Mouse (Mus musculus): ENCODE measurements at regions not wholly inside any gene's neighbourhood (a gene's known extent, or its start where the extent isn't known, plus 50 kb on each side); places are given as distances from the start of the nearest gene placed in this dataset.

DNA sequence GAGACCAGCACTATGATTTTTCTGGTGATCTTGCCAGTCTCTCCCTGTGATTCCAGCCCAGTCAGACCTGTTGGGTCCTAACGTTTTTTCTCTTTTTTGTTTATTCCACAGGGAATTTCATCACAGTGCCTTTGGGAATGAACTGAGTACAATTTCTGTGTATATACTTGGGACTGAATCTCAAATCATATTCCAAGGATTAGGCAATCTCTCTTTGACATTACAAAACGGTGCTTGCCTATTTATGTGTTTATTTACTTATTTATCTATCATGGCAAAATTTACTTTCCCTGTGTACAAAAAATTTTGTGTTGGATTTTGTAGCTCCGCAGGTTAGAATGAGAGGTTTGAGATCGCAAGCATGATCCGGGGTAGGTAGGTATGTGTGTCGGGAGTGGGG, 189.2 kb upstream of the Kbtbd8 start:
- H3K4me1 ChIP-seq (ENCODE audit: control insufficient read depth, insufficient read depth, low read length) = no peaks in the 10 kb centered on the region
- H3K4me3 ChIP-seq (ENCODE audit: low read depth, low read length) = no peak overlapping the region
- H3K27ac ChIP-seq (ENCODE audit: low read length) = no peak overlapping the region
- no peak for ATAC-seq
- WGBS = 90% methylated on average over 6 of the region's 6 CpGs
- H3K4me2 ChIP-seq (ENCODE audit: low read length) = no peak overlapping the region
- H3K9ac ChIP-seq (ENCODE audit: low read depth, low read length) = no peak overlapping the region
- H3K36me3 ChIP-seq (ENCODE audit: control insufficient read depth, insufficient read depth, low read length) = no peaks in the 10 kb centered on the region
- H3K9me3 ChIP-seq (replicated peaks; ENCODE audit: control insufficient read depth, low read length, poor library complexity, severe bottlenecking) = no peaks in the 10 kb centered on the region
- H3K27me3 ChIP-seq (ENCODE audit: control insufficient read depth, insufficient read depth, low read depth, low read length) = no peaks in the 10 kb centered on the region

DNA sequence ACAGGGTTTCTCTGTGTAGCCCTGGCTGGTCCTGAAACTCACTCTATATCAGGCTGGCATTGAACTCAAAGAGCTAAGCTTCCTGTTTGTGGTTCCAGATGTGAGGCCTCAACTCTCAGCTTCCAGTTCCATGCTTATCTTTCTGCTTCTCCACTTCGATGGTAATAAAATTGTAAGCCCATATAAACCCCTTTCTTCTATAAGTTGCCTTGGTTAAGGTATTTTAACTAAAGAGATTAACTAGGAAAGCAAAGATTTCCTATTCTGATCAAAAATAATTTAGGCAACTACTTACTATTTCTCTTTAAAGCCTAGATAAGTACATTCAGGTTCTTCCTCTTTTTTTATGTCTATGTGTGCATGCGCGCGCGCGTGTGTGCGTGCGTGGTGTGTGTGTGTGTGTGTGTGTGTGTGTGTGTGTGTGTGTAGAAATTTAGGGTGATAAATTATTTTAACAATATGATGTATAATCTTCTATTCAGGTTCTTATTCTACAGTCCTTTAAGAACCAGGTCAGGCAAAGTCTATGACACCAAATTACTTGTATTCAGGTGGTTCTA, 190.3 kb upstream of the Kbtbd8 start:
- no peak for ATAC-seq
- Histone ChIP-seq H3K9me3 (replicated peaks; ENCODE audit: control insufficient read depth, low read length, poor library complexity, severe bottlenecking) (no peaks in the 10 kb centered on the region), H3K27me3 (ENCODE audit: control insufficient read depth, insufficient read depth, low read depth, low read length) (no peaks in the 10 kb centered on the region), H3K9ac (ENCODE audit: low read depth, low read length) (no peak overlapping the region), H3K27ac (ENCODE audit: low read length) (no peak overlapping the region), H3K4me1 (ENCODE audit: control insufficient read depth, insufficient read depth, low read length) (no peaks in the 10 kb centered on the region), H3K4me3 (ENCODE audit: low read depth, low read length) (no peak overlapping the region), H3K36me3 (ENCODE audit: control insufficient read depth, insufficient read depth, low read length) (no peaks in the 10 kb centered on the region), H3K4me2 (ENCODE audit: low read length) (no peak overlapping the region)
- WGBS = 96% methylated on average over 8 of the region's 8 CpGs

DNA sequence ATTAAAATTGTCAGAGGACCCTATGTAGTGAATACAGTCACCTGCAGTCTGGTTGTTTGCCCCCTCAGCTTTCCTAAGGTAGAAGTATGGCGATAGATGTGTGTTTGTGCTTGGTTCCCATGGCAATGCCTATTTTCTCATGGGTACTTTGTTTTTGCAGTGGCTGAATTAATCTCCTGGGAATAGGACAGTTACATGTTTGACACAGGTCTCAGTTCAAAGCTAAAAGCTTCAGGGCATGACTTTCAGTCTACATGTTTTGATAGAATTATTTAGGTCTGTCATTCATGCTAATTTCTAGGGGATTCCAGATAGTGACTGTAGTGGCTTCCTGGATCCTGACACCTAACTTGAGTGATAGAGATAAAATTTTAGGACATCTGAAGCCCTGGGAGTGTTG, 191.6 kb upstream of the Kbtbd8 start:
- no peaks in the 10 kb centered on the region for H3K9me3 ChIP-seq (replicated peaks; ENCODE audit: control insufficient read depth, low read length, poor library complexity, severe bottlenecking)
- no peak overlapping the region for H3K4me3 ChIP-seq (ENCODE audit: low read depth, low read length)
- 69% methylated on average over 1 of the region's 1 CpGs for WGBS
- H3K27me3 ChIP-seq (ENCODE audit: control insufficient read depth, insufficient read depth, low read depth, low read length) = no peaks in the 10 kb centered on the region
- H3K4me1 ChIP-seq (ENCODE audit: control insufficient read depth, insufficient read depth, low read length) = no peaks in the 10 kb centered on the region
- ATAC-seq = no peak
- no peaks in the 10 kb centered on the region for H3K36me3 ChIP-seq (ENCODE audit: control insufficient read depth, insufficient read depth, low read length)
- no peak overlapping the region for H3K4me2 ChIP-seq (ENCODE audit: low read length)
- H3K27ac ChIP-seq (ENCODE audit: low read length) = no peak overlapping the region
- no peak overlapping the region for H3K9ac ChIP-seq (ENCODE audit: low read depth, low read length)

DNA sequence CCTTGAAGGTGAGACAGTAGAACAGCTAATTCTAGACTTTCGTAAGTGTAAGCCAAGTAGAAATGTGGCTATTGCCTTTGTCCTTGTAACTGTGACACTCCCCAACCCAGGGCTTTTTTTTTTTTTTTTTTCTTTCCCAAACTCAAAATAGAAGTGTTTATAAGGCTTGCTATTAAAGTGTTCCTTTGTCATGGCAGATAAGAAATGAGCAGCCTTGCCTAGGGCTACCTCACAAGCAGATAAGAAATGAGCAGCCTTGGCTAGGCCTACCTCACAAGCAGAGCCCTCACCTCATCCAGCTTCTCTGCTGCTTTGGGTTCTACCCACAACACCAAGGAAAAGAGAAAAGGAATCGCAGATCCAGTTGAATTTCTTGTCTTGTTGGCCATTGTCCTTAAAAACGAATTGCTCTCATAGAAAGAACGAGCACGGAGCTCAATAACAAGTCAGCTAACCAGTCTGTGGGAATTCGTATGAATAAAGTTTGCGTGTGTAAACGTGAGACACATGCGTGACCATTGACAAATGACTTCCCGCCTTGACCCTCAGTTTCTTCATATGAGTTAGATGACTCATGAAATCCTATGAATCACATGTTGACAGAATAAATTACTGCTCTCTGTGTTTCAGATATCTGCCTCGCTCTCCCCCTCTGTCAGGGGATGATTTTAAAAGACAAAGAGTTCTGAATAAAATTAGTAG, 192.6 kb upstream of the Kbtbd8 start:
- H3K4me2 ChIP-seq (ENCODE audit: low read length) = no peak overlapping the region
- no peak overlapping the region for H3K27ac ChIP-seq (ENCODE audit: low read length)
- no peaks in the 10 kb centered on the region for H3K9me3 ChIP-seq (replicated peaks; ENCODE audit: control insufficient read depth, low read length, poor library complexity, severe bottlenecking)
- WGBS = 93% methylated on average over 11 of the region's 11 CpGs
- H3K4me3 ChIP-seq (ENCODE audit: low read depth, low read length) = no peak overlapping the region
- H3K9ac ChIP-seq (ENCODE audit: low read depth, low read length) = no peak overlapping the region
- ATAC-seq = no peak
- H3K27me3 ChIP-seq (ENCODE audit: control insufficient read depth, insufficient read depth, low read depth, low read length) = no peaks in the 10 kb centered on the region
- no peaks in the 10 kb centered on the region for H3K36me3 ChIP-seq (ENCODE audit: control insufficient read depth, insufficient read depth, low read length)
- no peaks in the 10 kb centered on the region for H3K4me1 ChIP-seq (ENCODE audit: control insufficient read depth, insufficient read depth, low read length)

DNA sequence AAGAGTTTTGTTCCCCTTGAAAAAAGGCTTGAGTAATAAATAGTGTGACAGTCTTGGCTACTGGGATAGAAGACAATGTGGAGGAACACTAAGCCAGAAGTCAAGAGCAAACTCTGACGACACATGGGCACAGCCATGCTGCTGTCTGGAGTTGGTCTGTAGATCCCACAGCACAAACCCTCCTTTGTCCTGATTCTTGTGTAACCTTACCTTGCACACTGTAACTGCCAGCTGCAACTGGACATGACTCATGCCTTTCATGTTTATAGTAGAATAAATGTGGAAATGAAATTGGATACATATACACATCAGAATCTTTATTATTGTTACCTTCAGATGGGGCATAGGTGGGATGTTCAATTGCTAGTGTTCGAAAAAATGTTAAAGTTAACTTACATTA, 195.3 kb upstream of the Kbtbd8 start:
- no peak for ATAC-seq
- no peaks in the 10 kb centered on the region for H3K4me1 ChIP-seq (ENCODE audit: control insufficient read depth, insufficient read depth, low read length)
- 85% methylated on average over 2 of the region's 2 CpGs for WGBS
- no peak overlapping the region for H3K4me3 ChIP-seq (ENCODE audit: low read depth, low read length)
- no peaks in the 10 kb centered on the region for H3K27me3 ChIP-seq (ENCODE audit: control insufficient read depth, insufficient read depth, low read depth, low read length)
- H3K36me3 ChIP-seq (ENCODE audit: control insufficient read depth, insufficient read depth, low read length) = no peaks in the 10 kb centered on the region
- no peak overlapping the region for H3K27ac ChIP-seq (ENCODE audit: low read length)
- no peak overlapping the region for H3K9ac ChIP-seq (ENCODE audit: low read depth, low read length)
- no peak overlapping the region for H3K4me2 ChIP-seq (ENCODE audit: low read length)
- no peaks in the 10 kb centered on the region for H3K9me3 ChIP-seq (replicated peaks; ENCODE audit: control insufficient read depth, low read length, poor library complexity, severe bottlenecking)

DNA sequence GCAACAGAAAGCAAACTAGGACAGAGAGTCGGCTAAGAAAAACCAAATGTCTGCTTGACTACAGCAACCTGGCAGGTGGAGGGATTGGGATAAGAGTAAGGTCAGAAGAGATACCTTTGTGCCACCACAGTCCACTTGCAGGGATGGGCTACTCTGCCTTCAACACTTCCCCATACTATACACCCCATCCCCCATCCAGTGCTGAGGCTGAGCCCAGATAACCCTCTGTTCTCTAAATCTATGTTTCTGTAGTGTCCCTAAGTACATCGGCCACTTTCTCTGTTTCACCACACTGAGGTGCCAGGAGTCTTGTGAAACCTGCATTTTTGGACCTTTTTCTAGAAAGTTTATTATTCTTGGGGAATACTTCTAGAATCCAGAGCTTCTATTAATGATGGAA, 196.3 kb upstream of the Kbtbd8 start:
- Histone ChIP-seq H3K9ac (ENCODE audit: low read depth, low read length) (no peak overlapping the region), H3K4me1 (ENCODE audit: control insufficient read depth, insufficient read depth, low read length) (no peaks in the 10 kb centered on the region), H3K9me3 (replicated peaks; ENCODE audit: control insufficient read depth, low read length, poor library complexity, severe bottlenecking) (no peaks in the 10 kb centered on the region), H3K27ac (ENCODE audit: low read length) (no peak overlapping the region), H3K4me2 (ENCODE audit: low read length) (no peak overlapping the region), H3K27me3 (ENCODE audit: control insufficient read depth, insufficient read depth, low read depth, low read length) (no peaks in the 10 kb centered on the region), H3K36me3 (ENCODE audit: control insufficient read depth, insufficient read depth, low read length) (no peaks in the 10 kb centered on the region), H3K4me3 (ENCODE audit: low read depth, low read length) (no peak overlapping the region)
- no peak for ATAC-seq
- 94% methylated on average over 2 of the region's 2 CpGs for WGBS

DNA sequence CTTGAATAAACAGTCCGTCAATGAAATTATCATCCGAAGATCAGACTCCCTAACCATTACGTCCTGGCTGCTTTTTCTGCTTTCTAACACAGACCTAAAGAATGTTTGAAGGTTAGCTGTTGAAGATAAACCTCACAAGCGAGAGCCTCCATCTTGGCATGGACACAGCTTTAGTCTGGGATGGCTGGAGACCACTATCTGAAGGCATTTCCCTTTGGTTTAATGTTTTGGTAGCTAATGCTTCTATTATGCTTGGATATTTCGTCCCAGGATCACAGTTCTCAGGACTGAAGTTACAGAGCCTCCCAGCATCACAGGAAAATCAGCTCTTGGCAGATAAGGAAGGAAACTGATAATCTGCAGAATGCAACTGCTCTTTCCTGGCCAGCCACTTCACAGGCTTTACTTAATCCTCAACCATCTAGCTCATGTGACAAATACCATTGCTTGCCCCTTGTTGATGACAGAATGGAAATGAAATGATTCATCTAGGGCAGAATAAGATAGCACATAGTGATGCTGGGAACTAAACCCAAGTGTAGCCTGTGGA, 197.8 kb upstream of the Kbtbd8 start:
- Histone ChIP-seq H3K4me2 (ENCODE audit: low read length) (no peak overlapping the region), H3K4me1 (ENCODE audit: control insufficient read depth, insufficient read depth, low read length) (no peaks in the 10 kb centered on the region), H3K36me3 (ENCODE audit: control insufficient read depth, insufficient read depth, low read length) (no peaks in the 10 kb centered on the region), H3K9ac (ENCODE audit: low read depth, low read length) (no peak overlapping the region), H3K27ac (ENCODE audit: low read length) (no peak overlapping the region), H3K9me3 (replicated peaks; ENCODE audit: control insufficient read depth, low read length, poor library complexity, severe bottlenecking) (no peaks in the 10 kb centered on the region), H3K4me3 (ENCODE audit: low read depth, low read length) (no peak overlapping the region), H3K27me3 (ENCODE audit: control insufficient read depth, insufficient read depth, low read depth, low read length) (no peaks in the 10 kb centered on the region)
- ATAC-seq = no peak
- WGBS = 87% methylated on average over 5 of the region's 5 CpGs

DNA sequence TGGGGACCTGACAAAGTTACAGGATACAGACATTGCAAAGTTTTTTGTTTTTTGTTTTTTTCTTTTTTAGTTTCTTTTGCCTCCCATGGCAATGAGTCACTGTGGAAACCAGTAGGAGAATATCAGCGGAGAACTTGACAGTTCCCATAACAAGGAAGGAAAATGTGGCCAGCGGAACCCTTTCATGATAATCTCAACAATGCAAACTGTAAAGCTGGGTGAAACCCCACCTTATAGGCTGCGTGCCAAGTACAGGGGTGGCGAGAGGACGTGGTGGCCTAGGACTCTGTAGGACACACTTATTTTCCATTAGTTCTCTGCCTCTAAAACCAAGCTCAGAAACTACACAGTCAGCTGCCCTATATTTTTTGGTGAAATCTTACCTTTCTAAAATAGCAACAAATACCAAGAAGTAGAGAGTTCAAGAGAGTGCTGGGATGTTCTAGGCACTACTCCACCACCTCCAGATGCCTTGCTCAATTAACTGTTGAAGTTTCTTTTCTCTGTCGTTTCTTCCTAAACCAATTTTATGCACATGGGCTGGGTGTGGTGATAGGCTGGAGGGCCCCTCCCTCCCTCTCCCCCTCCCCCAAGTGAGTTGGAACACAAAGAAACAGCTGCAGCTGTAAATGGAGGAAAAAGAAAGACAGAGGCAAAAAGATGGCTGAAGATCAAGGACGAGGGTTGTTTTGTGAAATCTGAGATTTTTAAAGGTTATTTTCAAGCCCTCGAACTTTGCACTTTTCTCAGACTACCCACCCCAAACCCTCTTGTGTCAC, 201.0 kb upstream of the Kbtbd8 start:
- no peak overlapping the region for H3K27ac ChIP-seq (ENCODE audit: low read length)
- WGBS = 59% methylated on average over 8 of the region's 8 CpGs
- ATAC-seq = no peak
- no peak overlapping the region for H3K4me2 ChIP-seq (ENCODE audit: low read length)
- H3K9me3 ChIP-seq (replicated peaks; ENCODE audit: control insufficient read depth, low read length, poor library complexity, severe bottlenecking) = no peaks in the 10 kb centered on the region
- no peak overlapping the region for H3K9ac ChIP-seq (ENCODE audit: low read depth, low read length)
- H3K4me1 ChIP-seq (ENCODE audit: control insufficient read depth, insufficient read depth, low read length) = no peaks in the 10 kb centered on the region
- no peaks in the 10 kb centered on the region for H3K36me3 ChIP-seq (ENCODE audit: control insufficient read depth, insufficient read depth, low read length)
- no peak overlapping the region for H3K4me3 ChIP-seq (ENCODE audit: low read depth, low read length)
- H3K27me3 ChIP-seq (ENCODE audit: control insufficient read depth, insufficient read depth, low read depth, low read length) = no peaks in the 10 kb centered on the region

DNA sequence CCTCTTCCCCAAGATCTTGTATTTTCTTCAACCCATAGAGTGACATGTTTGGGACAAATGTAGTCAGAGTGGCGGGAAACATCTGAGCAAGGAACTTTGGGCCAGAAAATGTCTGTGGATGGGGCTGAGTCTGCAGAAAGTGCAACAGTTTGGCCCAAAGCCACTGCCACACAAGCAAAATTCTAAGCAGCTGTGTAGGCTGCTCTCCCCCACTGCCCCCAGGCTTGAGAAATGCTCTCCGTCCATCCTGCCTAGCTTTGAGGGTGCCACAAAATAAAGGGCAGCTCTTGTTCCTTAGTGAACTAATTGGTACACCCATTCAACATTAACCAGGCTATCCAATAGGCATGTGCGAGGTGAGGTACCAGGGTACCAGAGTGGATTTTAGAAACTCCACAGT, 205.2 kb upstream of the Kbtbd8 start:
- 88% methylated on average over 3 of the region's 3 CpGs for WGBS
- Histone ChIP-seq H3K4me3 (ENCODE audit: low read depth, low read length) (no peak overlapping the region), H3K36me3 (ENCODE audit: control insufficient read depth, insufficient read depth, low read length) (no peaks in the 10 kb centered on the region), H3K4me1 (ENCODE audit: control insufficient read depth, insufficient read depth, low read length) (no peaks in the 10 kb centered on the region), H3K27ac (ENCODE audit: low read length) (no peak overlapping the region), H3K9me3 (replicated peaks; ENCODE audit: control insufficient read depth, low read length, poor library complexity, severe bottlenecking) (no peaks in the 10 kb centered on the region), H3K4me2 (ENCODE audit: low read length) (no peak overlapping the region), H3K9ac (ENCODE audit: low read depth, low read length) (no peak overlapping the region), H3K27me3 (ENCODE audit: control insufficient read depth, insufficient read depth, low read depth, low read length) (no peaks in the 10 kb centered on the region)
- ATAC-seq = no peak
